Mouse (Mus musculus): Measurements from ENCODE around the gene Vav3. TPM values are rescaled to one million over a fixed set of nuclear protein-coding genes. Genes with fewer than 3 reads are reported as not detected.

Gene Vav3
- total and polyA plus RNA-seq, 2 experiments from 2014 or later = 9.2 to 11.6 TPM

GRCm38 (mm10) chr3:109341071-109341480 is 623 bp downstream of the Vav3 start:
- DNase-seq (ENCODE audit: low spot score) (peak; percentile 32), ATAC-seq (ENCODE audit: low FRiP score) (peak; percentile 4; the same call in 1 of the 2 replicates)
- Histone ChIP-seq H3K4me1 (ENCODE audit: insufficient read depth, low read length) (0 out of 2 replicates have a peak, but pooled peaks cover 4% of the 10 kb centered on the region), H3K9me3 (ENCODE audit: low read length) (no peaks in the 10 kb centered on the region), H3K4me2 (ENCODE audit: low read depth, low read length, poor library complexity, severe bottlenecking) (peak overlapping the region; percentile 83), H3K4me3 (ENCODE audit: low read depth, low read length) (peak overlapping the region; percentile 76), H3K27ac (ENCODE audit: low read depth, low read length) (peak overlapping the region; percentile 85), H3K36me3 (ENCODE audit: insufficient read depth, low read length) (no peaks in the 10 kb centered on the region), H3K27me3 (ENCODE audit: insufficient read depth, low read length) (no peaks in the 10 kb centered on the region), H3K9ac (replicated peaks; ENCODE audit: low read length, poor library complexity, severe bottlenecking) (peak overlapping the region; percentile 71)
- TF ChIP-seq CTCF (IDR thresholded peaks at IDR 0.05) = no peak
- WGBS = under 1% methylated on average over 18 of the region's 18 CpGs

GRCm38 (mm10) chr3:109341631-109342030 is 1.2 kb downstream of the Vav3 start:
- Histone ChIP-seq H3K4me2 (ENCODE audit: low read depth, low read length, poor library complexity, severe bottlenecking) (peak overlapping the region; percentile 83), H3K4me1 (ENCODE audit: insufficient read depth, low read length) (0 out of 2 replicates have a peak, but pooled peaks cover 4% of the 10 kb centered on the region), H3K9me3 (ENCODE audit: low read length) (no peaks in the 10 kb centered on the region), H3K9ac (replicated peaks; ENCODE audit: low read length, poor library complexity, severe bottlenecking) (peak overlapping the region; percentile 71; the same call in 1 of the 2 replicates), H3K36me3 (ENCODE audit: insufficient read depth, low read length) (no peaks in the 10 kb centered on the region), H3K4me3 (ENCODE audit: low read depth, low read length) (peak overlapping the region; percentile 76), H3K27me3 (ENCODE audit: insufficient read depth, low read length) (no peaks in the 10 kb centered on the region), H3K27ac (ENCODE audit: low read depth, low read length) (no peak overlapping the region)
- no peak for TF ChIP-seq CTCF (IDR thresholded peaks at IDR 0.05)
- no peak for ATAC-seq (ENCODE audit: low FRiP score)
- WGBS = 3% methylated on average over 8 of the region's 8 CpGs
- DNase-seq (ENCODE audit: low spot score) = peak; percentile 17

- no peaks in the 10 kb centered on the region for H3K36me3 ChIP-seq (ENCODE audit: insufficient read depth, low read length)
- no peaks in the 10 kb centered on the region for H3K27me3 ChIP-seq (ENCODE audit: insufficient read depth, low read length)
- no peak overlapping the region for H3K4me3 ChIP-seq (ENCODE audit: low read depth, low read length)
- no peak overlapping the region for H3K9ac ChIP-seq (replicated peaks; ENCODE audit: low read length, poor library complexity, severe bottlenecking)
- no peak for ATAC-seq (ENCODE audit: low FRiP score)
- H3K4me1 ChIP-seq (ENCODE audit: insufficient read depth, low read length) = no peaks in the 10 kb centered on the region
- H3K9me3 ChIP-seq (ENCODE audit: low read length) = no peaks in the 10 kb centered on the region
- no peak for DNase-seq (ENCODE audit: low spot score)
- 84% methylated on average over 4 of the region's 4 CpGs for WGBS
- TF ChIP-seq CTCF (IDR thresholded peaks at IDR 0.05) = no peak
- H3K27ac ChIP-seq (ENCODE audit: low read depth, low read length) = no peak overlapping the region
- no peak overlapping the region for H3K4me2 ChIP-seq (ENCODE audit: low read depth, low read length, poor library complexity, severe bottlenecking)
These were observed 11.7 kb downstream of the Vav3 start for GRCm38 (mm10) chr3:109351956-109352684.

GRCm38 (mm10) chr3:109352690-109353089 is 12.2 kb downstream of the Vav3 start:
- DNase-seq (ENCODE audit: low spot score) (no peak), ATAC-seq (ENCODE audit: low FRiP score) (no peak)
- no peaks in the 10 kb centered on the region for H3K36me3 ChIP-seq (ENCODE audit: insufficient read depth, low read length)
- no peak overlapping the region for H3K27ac ChIP-seq (ENCODE audit: low read depth, low read length)
- no peaks in the 10 kb centered on the region for H3K4me1 ChIP-seq (ENCODE audit: insufficient read depth, low read length)
- 91% methylated on average over 6 of the region's 6 CpGs for WGBS
- no peaks in the 10 kb centered on the region for H3K9me3 ChIP-seq (ENCODE audit: low read length)
- H3K27me3 ChIP-seq (ENCODE audit: insufficient read depth, low read length) = no peaks in the 10 kb centered on the region
- TF ChIP-seq CTCF (IDR thresholded peaks at IDR 0.05) = no peak
- no peak overlapping the region for H3K4me3 ChIP-seq (ENCODE audit: low read depth, low read length)
- H3K4me2 ChIP-seq (ENCODE audit: low read depth, low read length, poor library complexity, severe bottlenecking) = no peak overlapping the region
- no peak overlapping the region for H3K9ac ChIP-seq (replicated peaks; ENCODE audit: low read length, poor library complexity, severe bottlenecking)

DNA sequence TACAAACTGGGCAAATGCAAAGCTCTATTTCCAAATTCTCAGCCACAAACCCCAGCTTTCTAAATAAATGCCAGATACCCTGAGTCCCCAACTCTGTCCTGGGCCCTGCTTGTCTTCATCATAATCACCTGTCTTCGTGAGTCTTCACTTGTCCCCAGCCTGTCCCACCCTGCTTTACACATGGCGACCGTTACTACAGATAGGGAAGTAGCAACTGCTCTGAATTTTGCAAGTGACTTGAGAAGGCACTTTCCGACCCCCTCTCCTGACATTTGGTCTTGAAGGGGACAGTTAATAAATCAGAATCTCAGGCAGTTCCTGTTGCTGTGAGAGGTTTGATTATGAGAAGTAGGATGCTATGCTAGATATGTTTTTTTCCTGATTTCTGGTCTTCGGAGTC is 13.4 kb downstream of the Vav3 start:
- no peak overlapping the region for H3K4me3 ChIP-seq (ENCODE audit: low read depth, low read length)
- no peak overlapping the region for H3K4me2 ChIP-seq (ENCODE audit: low read depth, low read length, poor library complexity, severe bottlenecking)
- no peaks in the 10 kb centered on the region for H3K36me3 ChIP-seq (ENCODE audit: insufficient read depth, low read length)
- no peaks in the 10 kb centered on the region for H3K9me3 ChIP-seq (ENCODE audit: low read length)
- no peak for TF ChIP-seq CTCF (IDR thresholded peaks at IDR 0.05)
- ATAC-seq (ENCODE audit: low FRiP score) = no peak
- H3K4me1 ChIP-seq (ENCODE audit: insufficient read depth, low read length) = no peaks in the 10 kb centered on the region
- H3K27ac ChIP-seq (ENCODE audit: low read depth, low read length) = no peak overlapping the region
- no peak overlapping the region for H3K9ac ChIP-seq (replicated peaks; ENCODE audit: low read length, poor library complexity, severe bottlenecking)
- no peaks in the 10 kb centered on the region for H3K27me3 ChIP-seq (ENCODE audit: insufficient read depth, low read length)
- 90% methylated on average over 5 of the region's 5 CpGs for WGBS
- no peak for DNase-seq (ENCODE audit: low spot score)

- WGBS = 84% methylated on average over 5 of the region's 5 CpGs
These were observed 14.7 kb downstream of the Vav3 start for GRCm38 (mm10) chr3:109355158-109355557.

More at GRCm38 (mm10) chr3:109355158-109355557, 14.7 kb downstream of the Vav3 start:
- no peaks in the 10 kb centered on the region for H3K27me3 ChIP-seq (ENCODE audit: insufficient read depth, low read length)
- no peak for TF ChIP-seq CTCF (IDR thresholded peaks at IDR 0.05)
- H3K27ac ChIP-seq (ENCODE audit: low read depth, low read length) = no peak overlapping the region
- ATAC-seq (ENCODE audit: low FRiP score) (no peak), DNase-seq (ENCODE audit: low spot score) (no peak)
- no peaks in the 10 kb centered on the region for H3K4me1 ChIP-seq (ENCODE audit: insufficient read depth, low read length)
- no peaks in the 10 kb centered on the region for H3K9me3 ChIP-seq (ENCODE audit: low read length)
- no peaks in the 10 kb centered on the region for H3K36me3 ChIP-seq (ENCODE audit: insufficient read depth, low read length)
- no peak overlapping the region for H3K9ac ChIP-seq (replicated peaks; ENCODE audit: low read length, poor library complexity, severe bottlenecking)
- H3K4me2 ChIP-seq (ENCODE audit: low read depth, low read length, poor library complexity, severe bottlenecking) = no peak overlapping the region
- H3K4me3 ChIP-seq (ENCODE audit: low read depth, low read length) = no peak overlapping the region

All from midbrain, postnatal 0 days (tissue).